Comparison of ENCODE assay signal across 8 mouse cellular contexts in the genomic region with DNA sequence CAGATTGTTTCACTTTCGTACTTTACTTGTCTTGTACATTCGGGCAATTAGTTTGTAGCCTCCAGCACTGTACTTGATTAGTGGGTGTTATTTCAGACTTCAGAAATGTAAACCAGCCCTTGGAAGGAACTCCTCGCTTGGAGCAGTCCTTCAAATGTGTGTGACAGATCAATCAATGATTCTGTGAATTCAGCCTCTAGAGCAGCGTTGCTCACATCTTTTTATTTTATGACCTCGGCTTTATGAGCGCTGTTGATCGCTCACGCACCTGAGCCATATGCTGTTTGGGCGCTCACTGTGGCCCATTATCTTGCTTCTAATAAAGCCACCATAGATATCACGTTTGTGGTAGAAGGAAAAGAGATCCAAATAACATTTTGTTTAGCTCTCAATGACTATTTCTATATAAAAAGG. TPM values are rescaled to one million over a fixed set of nuclear protein-coding genes. Genes with fewer than 3 reads are reported as not detected.
A peak's percentile ranks its signal among the peaks of the same experiment; 100 is the strongest.
DNase-seq lines count a peak whose midpoint lies in the region; ATAC-seq lines count a peak whose summit lies in the region.

No protein-coding gene starts in this region.

- H3K27me3 ChIP-seq in lung, embryonic 16.5 days (ENCODE audit: control insufficient read depth, insufficient read depth, low read depth, low read length), result no peaks in the 10 kb centered on the region
- H3K27me3 ChIP-seq in forebrain, embryonic 14.5 days (replicated peaks; ENCODE audit: control insufficient read depth, insufficient read depth, low read length), result no peaks in the 10 kb centered on the region
- peaks cover 4% of the 10 kb centered on the region; the same call in 1 of the 2 replicates for H3K27me3 ChIP-seq in liver, embryonic 11.5 days (replicated peaks; ENCODE audit: control insufficient read depth, insufficient read depth, low read length)
- H3K27me3 ChIP-seq in stomach, embryonic 14.5 days (ENCODE audit: control insufficient read depth, insufficient read depth, low read length), result no peaks in the 10 kb centered on the region

- no peak overlapping the region for H3K27ac ChIP-seq in lung, embryonic 16.5 days (ENCODE audit: low read length)
- H3K27ac ChIP-seq in forebrain, embryonic 14.5 days (ENCODE audit: low read depth, low read length), result no peak overlapping the region
- H3K27ac ChIP-seq in liver, embryonic 11.5 days (ENCODE audit: low read depth, low read length), result no peak overlapping the region
- H3K27ac ChIP-seq in stomach, embryonic 14.5 days (ENCODE audit: low read length), result no peak overlapping the region

- H3K4me2 ChIP-seq in lung, embryonic 16.5 days (ENCODE audit: low read depth, low read length), result peak overlapping the region; percentile 58; the same call in 1 of the 2 replicates
- H3K4me2 ChIP-seq in forebrain, embryonic 14.5 days (ENCODE audit: low read length), result peak overlapping the region; percentile 74
- peak overlapping the region; percentile 73 for H3K4me2 ChIP-seq in liver, embryonic 11.5 days
- peak overlapping the region; percentile 72 for H3K4me2 ChIP-seq in stomach, embryonic 14.5 days (replicated peaks; ENCODE audit: low read depth, low read length)

- H3K4me1 ChIP-seq in lung, embryonic 16.5 days (replicated peaks; ENCODE audit: control insufficient read depth, insufficient read depth, low read length), result peaks cover 4% of the 10 kb centered on the region; the same call in 1 of the 2 replicates
- peaks cover 2% of the 10 kb centered on the region; the same call in 1 of the 2 replicates for H3K4me1 ChIP-seq in forebrain, embryonic 14.5 days (ENCODE audit: control insufficient read depth, insufficient read depth, low read length)
- no peaks in the 10 kb centered on the region for H3K4me1 ChIP-seq in liver, embryonic 11.5 days (replicated peaks; ENCODE audit: control insufficient read depth, insufficient read depth, low read length)
- no peaks in the 10 kb centered on the region for H3K4me1 ChIP-seq in stomach, embryonic 14.5 days (ENCODE audit: control insufficient read depth, insufficient read depth, low read length)

- H3K9ac ChIP-seq in lung, embryonic 16.5 days (ENCODE audit: low read length), result no peak overlapping the region
- 0 out of 2 replicates have a peak overlapping the region, but pooled peaks have one; percentile 58 for H3K9ac ChIP-seq in forebrain, embryonic 14.5 days (ENCODE audit: low read length)
- H3K9ac ChIP-seq in liver, embryonic 11.5 days (ENCODE audit: low read depth, low read length), result no peak overlapping the region
- no peak overlapping the region for H3K9ac ChIP-seq in stomach, embryonic 14.5 days (replicated peaks; ENCODE audit: low read depth, low read length)

- H3K9me3 ChIP-seq in lung, embryonic 16.5 days (ENCODE audit: control insufficient read depth, low read length), result no peaks in the 10 kb centered on the region
- no peaks in the 10 kb centered on the region for H3K9me3 ChIP-seq in forebrain, embryonic 14.5 days (replicated peaks; ENCODE audit: control insufficient read depth, low read length)
- no peaks in the 10 kb centered on the region for H3K9me3 ChIP-seq in liver, embryonic 11.5 days (ENCODE audit: control insufficient read depth, low read length)
- no peaks in the 10 kb centered on the region for H3K9me3 ChIP-seq in stomach, embryonic 14.5 days (ENCODE audit: control insufficient read depth, low read depth, low read length)

- DNase-seq in lung, postnatal 10 days, result no peak
- DNase-seq in forebrain, embryonic 14.5 days (ENCODE audit: low spot score), result peak; percentile 1
- no peak for DNase-seq in liver, embryonic 11.5 days (ENCODE audit: low spot score)
- no peak for DNase-seq in cerebellum, postnatal 25 days
- no peak for DNase-seq in left cerebral cortex, adult 9 months (ENCODE audit: low spot score in 2 of 2)
- DNase-seq in right cerebral cortex, postnatal 25 days, result no peak

- ATAC-seq in lung, embryonic 16.5 days (ENCODE audit: low read depth), result no peak
- ATAC-seq in forebrain, embryonic 14.5 days, result 0 out of 2 replicates have a peak, but pooled peaks have one; percentile 20
- no peak for ATAC-seq in liver, embryonic 11.5 days (replicated peaks; ENCODE audit: low FRiP score)
- ATAC-seq in stomach, embryonic 14.5 days (ENCODE audit: insufficient number of reproducible peaks, insufficient read depth, low FRiP score, low read depth), result no peak

- H3K36me3 ChIP-seq in lung, embryonic 16.5 days (ENCODE audit: control insufficient read depth, insufficient read depth, low read length), result no peaks in the 10 kb centered on the region
- no peaks in the 10 kb centered on the region for H3K36me3 ChIP-seq in forebrain, embryonic 14.5 days (ENCODE audit: control insufficient read depth, insufficient read depth, low read length)
- H3K36me3 ChIP-seq in liver, embryonic 11.5 days (ENCODE audit: control insufficient read depth, insufficient read depth, low read length), result no peaks in the 10 kb centered on the region
- no peaks in the 10 kb centered on the region for H3K36me3 ChIP-seq in stomach, embryonic 14.5 days (ENCODE audit: control insufficient read depth, insufficient read depth, low read length)

- WGBS in lung, embryonic 16.5 days, result 78% methylated on average over 10 of the region's 10 CpGs
- 70% methylated on average over 10 of the region's 10 CpGs for WGBS in forebrain, embryonic 14.5 days
- WGBS in liver, embryonic 11.5 days, result 73% methylated on average over 10 of the region's 10 CpGs
- 67% methylated on average over 10 of the region's 10 CpGs for WGBS in stomach, embryonic 14.5 days

- no peak overlapping the region; the same call in 1 of the 2 replicates for H3K4me3 ChIP-seq in lung, embryonic 16.5 days (ENCODE audit: low read length)
- peak overlapping the region; percentile 34; the same call in 1 of the 2 replicates for H3K4me3 ChIP-seq in forebrain, embryonic 14.5 days (ENCODE audit: low read depth, low read length)
- H3K4me3 ChIP-seq in liver, embryonic 11.5 days (ENCODE audit: low read depth, low read length), result peak overlapping the region; percentile 46; the same call in 1 of the 2 replicates
- H3K4me3 ChIP-seq in stomach, embryonic 14.5 days (ENCODE audit: low read depth, low read length), result peak overlapping the region; percentile 39

RNA-seq across cellular contexts. Expression of a gene that starts 0.9 kb away (rescaled TPM):
- polyA plus RNA-seq in lung, embryonic 16.5 days (2015; fragmentation: Nextera tagmentation; extraction: Ambion mirVana), result 1.9 and 2.3 TPM in 2 replicates
- polyA plus RNA-seq in forebrain, embryonic 14.5 days (2014; fragmentation: Nextera tagmentation; extraction: Ambion mirVana), result 1.4 and 1.8 TPM in 2 replicates
- polyA plus RNA-seq in liver, embryonic 11.5 days (2014; fragmentation: Nextera tagmentation; extraction: Ambion mirVana), result 0.36 and 0.38 TPM in 2 replicates
- 0.59 and 0.91 TPM in 2 replicates for polyA plus RNA-seq in stomach, embryonic 14.5 days (2014; fragmentation: Nextera tagmentation; extraction: Ambion mirVana)

RNA-seq across cellular contexts. Expression of a gene that starts 38.0 kb away (rescaled TPM):
- 1.7 and 1.9 TPM in 2 replicates for polyA plus RNA-seq in lung, embryonic 16.5 days (2015; fragmentation: Nextera tagmentation; extraction: Ambion mirVana)
- polyA plus RNA-seq in forebrain, embryonic 14.5 days (2014; fragmentation: Nextera tagmentation; extraction: Ambion mirVana), result 31.4 and 37.5 TPM in 2 replicates
- 0.67 and 0.77 TPM in 2 replicates for polyA plus RNA-seq in liver, embryonic 11.5 days (2014; fragmentation: Nextera tagmentation; extraction: Ambion mirVana)
- polyA plus RNA-seq in stomach, embryonic 14.5 days (2014; fragmentation: Nextera tagmentation; extraction: Ambion mirVana), result 5.4 and 6.1 TPM in 2 replicates
